Mouse (Mus musculus): ENCODE results near the gene Mef2a. TPM values are rescaled to one million over a fixed set of nuclear protein-coding genes. Genes with fewer than 3 reads are reported as not detected.

Gene Mef2a
- 10 to 100 TPM; 28.0 to 28.5 TPM for polyA plus RNA-seq (2017; shearing (Covaris generic))

GRCm38 (mm10) chr7:67372729-67373583 lies at the start of gene Mef2a:
TSS of gene Mef2a (minus strand) at chr7:67372858.

GRCm38 (mm10) chr7:67222220-67222862 lies 150.3 kb downstream of the Mef2a start, which contains the start of gene Lysmd4:
TSS of gene Lysmd4 (plus strand) at chr7:67222544.

Other genes with a start within 250 kb of the Mef2a start
- gene Lysmd4, start 150.3 kb downstream of the Mef2a start, polyA plus RNA-seq (2017; shearing (Covaris generic)) = 10 to 100 TPM in 1 of 2 experiments, 1 to 10 TPM in 1; 9.4 to 10.3 TPM

All from inflammation-experienced regulatory T-cells (primary cell).